Comparison of ENCODE assay signal across 12 mouse cellular contexts in the genomic region with DNA sequence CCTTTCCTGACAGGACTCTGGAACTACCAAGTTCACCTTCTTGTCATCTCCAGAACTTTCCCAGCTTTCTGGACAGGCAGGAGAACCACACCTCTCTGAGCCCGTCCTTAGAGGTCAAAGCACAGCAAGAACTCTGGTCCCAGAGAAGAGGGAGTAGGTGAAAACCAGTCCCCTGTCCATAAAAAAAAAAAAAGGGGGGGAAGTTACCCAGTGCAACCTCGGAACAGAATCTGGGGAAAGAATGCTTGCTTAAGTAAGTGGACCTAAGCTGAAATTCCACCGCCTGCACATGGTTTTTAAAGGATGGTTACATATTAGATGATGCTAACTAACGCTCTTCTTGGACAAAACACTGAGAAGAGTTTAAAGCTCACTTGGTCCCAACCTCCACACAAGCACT.
"Had no signal": no experiment of that assay in that cellular context is flagged by ENCODE, and none has a peak within 500 bp of the region (broad histone marks: within the 10 kb centered on the region; RNA-seq: fewer than 3 reads in every experiment).

No protein-coding gene starts in this region.

- ATAC-seq: inflammation-experienced regulatory T-cells, adult 6 months; intestine, embryonic 16.5 days had no signal

- H3K4me3 ChIP-seq: liver, embryonic 13.5 days had no signal

- DNase-seq: left cerebral cortex, postnatal 4 days; liver, embryonic 13.5 days; lung, adult 2 months; lung, postnatal 14 days; lung, postnatal 4 days; midbrain, embryonic 14.5 days; thymus, adult 18-20 months; thymus, postnatal 36 days had no signal

- H3K27me3 ChIP-seq: liver, embryonic 13.5 days had no signal

- H3K9ac ChIP-seq: liver, embryonic 13.5 days had no signal

- H3K4me2 ChIP-seq: liver, embryonic 13.5 days; midbrain, embryonic 11.5 days had no signal

- H3K27ac ChIP-seq: kidney, postnatal 0 days; liver, embryonic 13.5 days had no signal

- H3K9me3 ChIP-seq: liver, embryonic 13.5 days had no signal

- H3K36me3 ChIP-seq: liver, embryonic 13.5 days had no signal
